ENCODE assay signal across 23 mouse cellular contexts in the genomic region with DNA sequence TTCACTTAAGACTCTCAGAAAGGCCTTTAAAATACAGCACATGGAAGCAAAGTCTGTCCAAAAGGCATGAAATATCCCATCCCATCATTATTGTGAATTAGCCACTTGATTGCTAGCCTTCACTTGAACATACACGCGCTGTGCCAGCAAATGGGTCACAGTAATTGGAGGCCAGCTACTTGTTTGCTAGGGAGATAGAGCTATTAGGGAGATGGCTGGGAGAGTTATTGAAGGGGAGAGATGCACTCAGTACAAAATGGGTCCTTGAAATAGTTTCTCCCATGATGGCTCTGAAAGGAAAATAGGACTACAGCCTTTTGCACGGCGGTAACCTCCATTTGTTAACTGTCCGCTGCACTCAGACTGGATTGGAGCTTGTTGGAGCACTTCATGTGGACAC. TPM values are rescaled to one million over a fixed set of nuclear protein-coding genes. Genes with fewer than 3 reads are reported as not detected.
"Had no signal": no experiment of that assay in that cellular context is flagged by ENCODE, and none has a peak within 500 bp of the region (broad histone marks: within the 10 kb centered on the region; RNA-seq: fewer than 3 reads in every experiment).

No protein-coding gene starts in this region.

- H3K4me2 ChIP-seq: neural tube, embryonic 12.5 days; neural tube, embryonic 13.5 days; neural tube, embryonic 15.5 days; stomach, embryonic 15.5 days had no signal

- H3K9me3 ChIP-seq: neural tube, embryonic 12.5 days; neural tube, embryonic 13.5 days; neural tube, embryonic 15.5 days; stomach, embryonic 15.5 days had no signal

- H3K36me3 ChIP-seq: neural tube, embryonic 12.5 days; neural tube, embryonic 13.5 days; neural tube, embryonic 15.5 days; stomach, embryonic 15.5 days had no signal

- DNase-seq: right cerebral cortex, adult 18-20 months; right cerebral cortex, postnatal 14 days; right cerebral cortex, postnatal 25 days; right cerebral cortex, postnatal 4 days; spleen, adult 18-20 months; thymus, adult 18-20 months; thymus, adult 2 months; thymus, postnatal 14 days; thymus, postnatal 25 days; thymus, postnatal 36 days; thymus, postnatal 4 days had no signal

- H3K27me3 ChIP-seq: neural tube, embryonic 12.5 days; neural tube, embryonic 13.5 days; neural tube, embryonic 15.5 days; stomach, embryonic 15.5 days had no signal

- H3K4me3 ChIP-seq: neural tube, embryonic 12.5 days; neural tube, embryonic 13.5 days; neural tube, embryonic 15.5 days; stomach, embryonic 15.5 days had no signal

- H3K27ac ChIP-seq: neural tube, embryonic 12.5 days; neural tube, embryonic 13.5 days; neural tube, embryonic 15.5 days; stomach, embryonic 15.5 days; stomach, postnatal 0 days had no signal

- H3K9ac ChIP-seq: neural tube, embryonic 12.5 days; neural tube, embryonic 13.5 days; neural tube, embryonic 15.5 days; stomach, embryonic 15.5 days had no signal

- H3K4me1 ChIP-seq: neural tube, embryonic 12.5 days; neural tube, embryonic 15.5 days; stomach, embryonic 15.5 days had no signal

RNA-seq across cellular contexts. Expression of a gene that starts 38.8 kb away (rescaled TPM):
- total RNA-seq: neutrophil, adult 5-6 weeks had no signal
- polyA plus RNA-seq: neural tube, embryonic 12.5 days; neural tube, embryonic 13.5 days; neural tube, embryonic 15.5 days; small intestine, adult 2 months; spleen, adult 2 months; stomach, embryonic 14.5 days; stomach, embryonic 15.5 days; stomach, embryonic 16.5 days; stomach, postnatal 0 days; thymus, adult 2 months; thymus, postnatal 0 days; urinary bladder, adult 2 months had no signal
